Mouse (Mus musculus) embryonic fibroblast, embryonic 13.5 days (primary cell): ENCODE measurements around the gene Cfap44. TPM values are rescaled to one million over a fixed set of nuclear protein-coding genes. Genes with fewer than 3 reads are reported as not detected.

Experiments used
- H3K27ac ChIP-seq: 2 replicates; pipeline ENCODE4 v1.5.1; 2012; ENCODE audit warnings: low read length, control low read depth, inconsistent platforms; ENCODE audit not compliant: insufficient read depth
- H3K4me1 ChIP-seq: 2 replicates; pipeline ENCODE4 v1.6.1; 2011; ENCODE audit warnings: low read length; ENCODE audit not compliant: control insufficient read depth, insufficient read depth
- H3K4me3 ChIP-seq: 2 replicates; pipeline ENCODE4 v1.5.1; 2011; ENCODE audit warnings: mild to moderate bottlenecking, control low read depth, low read length; ENCODE audit not compliant: insufficient read depth
- CTCF ChIP-seq: IDR thresholded peaks from 2 replicates; pipeline ENCODE4 v1.5.1; 2011; ENCODE audit warnings: mild to moderate bottlenecking, control low read depth, low read length, moderate library complexity, borderline replicate concordance; ENCODE audit not compliant: insufficient read depth
- POLR2A ChIP-seq: IDR thresholded peaks from 2 replicates; pipeline ENCODE4 v1.6.1; 2011; ENCODE audit warnings: low read depth, mild to moderate bottlenecking, control low read depth, low read length, moderate library complexity
- polyA plus RNA-seq: library from polyadenylated mRNA; stranded (reverse); fragments of >200 nt; gene quantifications from 2 replicates; pipeline ENCODE4 v1.2.4, GENCODE M21; 2011; ENCODE audit warnings: low read depth; ENCODE audit not compliant: missing spikeins, insufficient read length

The Cfap44 gene
- polyA plus RNA-seq, 1 experiment, result not detected

GRCm38 (mm10) chr16:44502895-44503575 lies 108.4 kb downstream of the Cfap44 start:
- no peak overlapping the region for H3K4me3 ChIP-seq
- no peak overlapping the region for H3K27ac ChIP-seq
- no peak for TF ChIP-seq POLR2A
- TF ChIP-seq CTCF, result no peak
- no peaks in the 10 kb centered on the region for H3K4me1 ChIP-seq

- H3K27ac ChIP-seq, result no peak overlapping the region
- H3K4me3 ChIP-seq, result no peak overlapping the region
- no peaks in the 10 kb centered on the region; the same call in 1 of the 2 replicates for H3K4me1 ChIP-seq
- TF ChIP-seq CTCF, result no peak
- no peak for TF ChIP-seq POLR2A
Measured at GRCm38 (mm10) chr16:44505243-44505642, 110.6 kb downstream of the Cfap44 start.

GRCm38 (mm10) chr16:44507027-44507929 lies 112.7 kb downstream of the Cfap44 start:
- no peaks in the 10 kb centered on the region; the same call in 1 of the 2 replicates for H3K4me1 ChIP-seq
- TF ChIP-seq POLR2A (no peak), CTCF (no peak)
- H3K4me3 ChIP-seq, result no peak overlapping the region
- H3K27ac ChIP-seq, result no peak overlapping the region

GRCm38 (mm10) chr16:44508025-44508424 lies 113.4 kb downstream of the Cfap44 start:
- no peak for TF ChIP-seq CTCF
- no peak for TF ChIP-seq POLR2A

GRCm38 (mm10) chr16:44508772-44509171 lies 114.2 kb downstream of the Cfap44 start:
- Histone ChIP-seq H3K4me1 (no peaks in the 10 kb centered on the region; the same call in 1 of the 2 replicates), H3K4me3 (no peak overlapping the region), H3K27ac (no peak overlapping the region)
- no peak for TF ChIP-seq POLR2A
- no peak for TF ChIP-seq CTCF

More at GRCm38 (mm10) chr16:44508025-44508424, 113.4 kb downstream of the Cfap44 start:
- Histone ChIP-seq H3K4me1 (no peaks in the 10 kb centered on the region; the same call in 1 of the 2 replicates), H3K27ac (no peak overlapping the region), H3K4me3 (no peak overlapping the region)

GRCm38 (mm10) chr16:44509458-44510344 lies 115.1 kb downstream of the Cfap44 start:
- no peak overlapping the region for H3K4me3 ChIP-seq
- H3K27ac ChIP-seq, result peak overlapping the region; percentile 60
- TF ChIP-seq CTCF (no peak), POLR2A (no peak)
- H3K4me1 ChIP-seq, result peaks cover 2% of the 10 kb centered on the region; the same call in 1 of the 2 replicates

- H3K4me3 ChIP-seq, result no peak overlapping the region
- peaks cover 2% of the 10 kb centered on the region; the same call in 1 of the 2 replicates for H3K4me1 ChIP-seq
- no peak for TF ChIP-seq CTCF
- TF ChIP-seq POLR2A, result no peak
Measured at GRCm38 (mm10) chr16:44510521-44511213, 116.1 kb downstream of the Cfap44 start.

GRCm38 (mm10) chr16:44516498-44516897 lies 121.9 kb downstream of the Cfap44 start:
- TF ChIP-seq POLR2A, result no peak
- no peak for TF ChIP-seq CTCF
- Histone ChIP-seq H3K27ac (no peak overlapping the region), H3K4me3 (no peak overlapping the region), H3K4me1 (0 out of 2 replicates have a peak, but pooled peaks cover 2% of the 10 kb centered on the region)

More at GRCm38 (mm10) chr16:44510521-44511213, 116.1 kb downstream of the Cfap44 start:
- H3K27ac ChIP-seq, result peak overlapping the region; percentile 5; the same call in 1 of the 2 replicates
